Mouse (Mus musculus): ENCODE data around the gene Cfap99.

DNA sequence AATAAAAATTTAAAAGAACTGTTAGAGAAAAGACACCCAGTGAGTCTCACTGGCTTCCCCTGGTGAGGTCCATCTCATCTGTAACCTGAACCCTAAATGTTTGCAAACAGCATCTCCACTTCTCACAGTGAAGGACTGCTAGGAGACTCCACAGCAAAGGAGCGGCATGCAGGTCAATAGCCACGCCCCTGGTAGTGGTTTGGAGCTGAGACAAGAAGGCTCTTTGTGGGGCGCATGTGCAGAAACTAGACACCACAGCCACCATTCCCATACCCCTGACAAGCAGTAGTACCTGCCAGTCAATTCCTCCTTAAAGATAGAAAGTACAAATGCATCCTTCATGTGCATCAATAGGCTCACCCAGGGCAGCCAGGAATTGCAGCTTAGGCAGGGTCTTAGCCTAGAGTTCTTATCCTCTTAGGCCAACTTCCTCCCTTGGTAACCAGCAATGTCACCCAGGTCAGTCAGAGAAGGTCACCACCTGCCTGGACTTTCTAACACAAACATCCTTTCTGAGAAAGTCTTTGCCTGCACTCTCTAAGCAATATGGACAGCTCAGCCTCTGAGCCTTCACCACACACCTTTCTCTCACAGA, 4.1 kb upstream of the Cfap99 start:
- TF ChIP-seq CTCF (IDR thresholded peaks at IDR 0.05; ENCODE audit: borderline replicate concordance, insufficient read depth, low read depth, low read length): no peak
- no peak for TF ChIP-seq POLR2A (IDR thresholded peaks at IDR 0.05; ENCODE audit: borderline replicate concordance, insufficient read depth, low read length)
